Mouse (Mus musculus) G1E (cell line): Measurements from ENCODE around the gene Gas2l2.

Experiments
- CTCF ChIP-seq: IDR thresholded peaks from 2 replicates; pipeline ENCODE4 v1.5.1; 2012; ENCODE audit warnings: low read depth, low read length, inconsistent platforms, mixed read lengths
- GATA1 ChIP-seq: IDR thresholded peaks from 2 replicates; pipeline ENCODE4 v1.6.1; 2012; ENCODE audit warnings: borderline replicate concordance, low read length, inconsistent platforms, mixed read lengths
- GATA2 ChIP-seq: IDR thresholded peaks from 2 replicates; pipeline ENCODE4 v1.6.1; 2012; ENCODE audit warnings: low read depth, low read length, inconsistent platforms, borderline replicate concordance
- POLR2AphosphoS5 ChIP-seq: IDR thresholded peaks from 2 replicates; pipeline ENCODE4 v1.6.1; 2012; ENCODE audit warnings: low read depth, low read length, inconsistent platforms; ENCODE audit not compliant: insufficient replicate concordance

DNA sequence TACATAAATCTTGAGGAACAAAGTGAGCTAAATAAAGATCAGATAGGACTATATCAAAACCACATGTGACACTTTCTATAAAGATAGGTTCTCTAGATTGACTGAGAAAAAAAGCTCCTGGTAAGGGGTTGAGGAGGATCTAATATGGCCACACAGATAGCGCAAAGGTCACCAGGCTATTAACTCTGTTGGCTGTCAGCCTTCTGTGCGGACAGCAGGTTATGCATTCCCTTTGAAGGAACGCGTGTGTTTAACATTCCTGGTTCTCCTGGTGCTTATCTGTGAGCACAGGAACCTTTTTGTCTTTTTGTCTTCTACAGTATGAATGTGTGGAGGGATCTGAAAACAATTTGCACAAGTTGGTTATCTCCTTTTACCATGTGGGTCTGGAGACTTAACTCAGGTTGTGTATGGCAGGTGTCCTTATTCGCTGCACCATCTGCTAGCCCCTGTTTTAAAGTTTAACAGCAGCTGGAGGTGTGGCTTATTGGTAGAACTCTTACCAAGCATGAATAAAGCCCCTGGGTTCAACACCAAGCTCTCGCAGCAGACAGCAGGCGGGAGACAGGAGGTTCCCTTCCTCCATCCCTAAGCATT lies 49.4 kb downstream of the Gas2l2 start:
- TF ChIP-seq POLR2AphosphoS5: no peak
- TF ChIP-seq GATA2: no peak
- TF ChIP-seq CTCF: no peak
- TF ChIP-seq GATA1: no peak
